Mouse (Mus musculus): ENCODE results near the gene Il21r. TPM values are rescaled to one million over a fixed set of nuclear protein-coding genes. Genes with fewer than 3 reads are reported as not detected.
A peak's percentile ranks its signal among the peaks of the same experiment; 100 is the strongest.

Il21r gene
- total and polyA plus RNA-seq, 2 experiments from 2014 or later, result 0.12 TPM; not detected in 1

DNA sequence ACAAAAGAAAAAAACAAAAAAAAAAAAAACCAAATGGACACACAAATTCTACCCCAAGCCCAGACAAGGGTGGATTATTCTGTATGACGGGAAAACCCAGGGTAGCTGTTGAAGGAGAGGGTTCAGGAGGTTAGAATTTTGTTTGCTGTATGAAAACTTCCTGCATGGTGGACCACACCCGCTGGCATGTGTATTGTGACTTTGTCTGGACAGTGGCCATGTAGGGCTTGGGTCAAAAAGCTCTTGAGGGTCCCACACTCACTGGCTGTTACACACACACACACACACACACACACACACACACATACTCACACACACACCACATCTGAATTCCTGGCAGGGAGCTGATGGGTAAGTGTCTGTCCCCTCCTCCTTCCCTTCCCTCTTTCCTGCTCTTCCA lies 36.8 kb upstream of the Il21r start:
- Histone ChIP-seq H3K9ac (replicated peaks; ENCODE audit: low read depth, low read length) (no peak overlapping the region), H3K36me3 (replicated peaks; ENCODE audit: control insufficient read depth, insufficient read depth, low read length) (peaks cover 25% of the 10 kb centered on the region), H3K4me3 (ENCODE audit: low read depth, low read length) (no peak overlapping the region), H3K27me3 (ENCODE audit: control insufficient read depth, insufficient read depth, low read length) (no peaks in the 10 kb centered on the region), H3K4me2 (ENCODE audit: low read depth, low read length) (no peak overlapping the region), H3K9me3 (replicated peaks; ENCODE audit: control insufficient read depth, low read length) (no peaks in the 10 kb centered on the region), H3K27ac (ENCODE audit: low read depth) (no peak overlapping the region), H3K4me1 (ENCODE audit: control insufficient read depth, insufficient read depth) (peaks cover 3% of the 10 kb centered on the region)
- 63% methylated on average over 2 of the region's 2 CpGs for WGBS
- DNase-seq (ENCODE audit: low spot score), result no peak
- TF ChIP-seq CTCF (IDR thresholded peaks at IDR 0.05; ENCODE audit: low read depth) (no peak), EP300 (IDR thresholded peaks at IDR 0.05; ENCODE audit: low read depth) (no peak)
- ATAC-seq (ENCODE audit: insufficient read depth, low read depth), result peak; percentile 27; the same call in 1 of the 2 replicates

DNA sequence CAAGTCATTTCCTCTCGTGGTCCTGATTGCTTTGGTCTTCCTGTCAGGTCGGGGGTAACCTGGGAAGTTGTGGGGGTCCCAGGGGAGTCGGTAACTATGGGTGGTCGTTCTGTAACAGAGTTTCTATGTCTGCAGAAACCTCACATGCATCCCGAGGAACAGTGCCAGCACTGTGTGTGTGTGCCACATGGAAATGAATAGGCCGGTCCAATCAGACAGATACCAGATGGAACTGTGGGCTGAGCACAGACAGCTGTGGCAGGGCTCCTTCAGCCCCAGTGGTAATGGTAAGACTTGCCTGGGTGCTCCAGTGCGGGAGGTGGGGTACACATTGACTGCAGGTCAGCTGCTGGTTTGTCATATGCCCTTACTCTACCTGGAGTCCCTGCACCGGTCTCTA lies 34.3 kb upstream of the Il21r start:
- 78% methylated on average over 8 of the region's 8 CpGs for WGBS
- H3K27ac ChIP-seq (ENCODE audit: low read depth), result no peak overlapping the region
- H3K4me2 ChIP-seq (ENCODE audit: low read depth, low read length), result no peak overlapping the region
- TF ChIP-seq CTCF (IDR thresholded peaks at IDR 0.05; ENCODE audit: low read depth) (no peak), EP300 (IDR thresholded peaks at IDR 0.05; ENCODE audit: low read depth) (no peak)
- no peak for DNase-seq (ENCODE audit: low spot score)
- H3K4me1 ChIP-seq (ENCODE audit: control insufficient read depth, insufficient read depth), result no peaks in the 10 kb centered on the region
- H3K27me3 ChIP-seq (ENCODE audit: control insufficient read depth, insufficient read depth, low read length), result no peaks in the 10 kb centered on the region
- ATAC-seq (ENCODE audit: insufficient read depth, low read depth), result no peak
- H3K36me3 ChIP-seq (replicated peaks; ENCODE audit: control insufficient read depth, insufficient read depth, low read length), result peaks cover 36% of the 10 kb centered on the region
- no peak overlapping the region for H3K4me3 ChIP-seq (ENCODE audit: low read depth, low read length)
- no peak overlapping the region for H3K9ac ChIP-seq (replicated peaks; ENCODE audit: low read depth, low read length)
- H3K9me3 ChIP-seq (replicated peaks; ENCODE audit: control insufficient read depth, low read length), result no peaks in the 10 kb centered on the region

DNA sequence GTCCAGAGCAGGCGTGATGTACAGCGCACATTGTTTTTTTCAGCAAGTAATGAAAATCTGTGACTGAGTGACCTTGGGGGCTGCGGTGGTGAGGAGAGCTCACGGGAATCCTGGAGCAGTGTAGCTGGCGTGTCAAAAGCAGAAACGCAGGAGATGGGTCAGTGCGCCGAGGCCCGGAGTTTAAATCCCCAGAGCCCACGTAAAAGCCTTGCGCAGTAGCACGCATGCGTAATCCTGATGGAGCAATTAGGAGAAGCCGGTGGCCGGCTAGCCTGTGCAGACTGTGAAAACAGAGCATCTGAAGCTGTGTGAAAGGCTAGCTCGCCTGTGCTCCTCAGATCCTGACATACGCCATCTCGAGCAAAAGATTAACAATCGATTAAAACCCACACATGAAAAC lies 31.3 kb upstream of the Il21r start:
- H3K36me3 ChIP-seq (replicated peaks; ENCODE audit: control insufficient read depth, insufficient read depth, low read length), result peaks cover 39% of the 10 kb centered on the region
- H3K9ac ChIP-seq (replicated peaks; ENCODE audit: low read depth, low read length), result no peak overlapping the region
- TF ChIP-seq EP300 (IDR thresholded peaks at IDR 0.05; ENCODE audit: low read depth), result no peak
- no peak for TF ChIP-seq CTCF (IDR thresholded peaks at IDR 0.05; ENCODE audit: low read depth)
- H3K4me2 ChIP-seq (ENCODE audit: low read depth, low read length), result no peak overlapping the region
- no peak overlapping the region for H3K4me3 ChIP-seq (ENCODE audit: low read depth, low read length)
- no peak for ATAC-seq (ENCODE audit: insufficient read depth, low read depth)
- H3K27me3 ChIP-seq (ENCODE audit: control insufficient read depth, insufficient read depth, low read length), result no peaks in the 10 kb centered on the region
- 82% methylated on average over 19 of the region's 19 CpGs for WGBS
- no peak for DNase-seq (ENCODE audit: low spot score)
- H3K9me3 ChIP-seq (replicated peaks; ENCODE audit: control insufficient read depth, low read length), result no peaks in the 10 kb centered on the region
- no peak overlapping the region for H3K27ac ChIP-seq (ENCODE audit: low read depth)
- peaks cover 3% of the 10 kb centered on the region for H3K4me1 ChIP-seq (ENCODE audit: control insufficient read depth, insufficient read depth)

DNA sequence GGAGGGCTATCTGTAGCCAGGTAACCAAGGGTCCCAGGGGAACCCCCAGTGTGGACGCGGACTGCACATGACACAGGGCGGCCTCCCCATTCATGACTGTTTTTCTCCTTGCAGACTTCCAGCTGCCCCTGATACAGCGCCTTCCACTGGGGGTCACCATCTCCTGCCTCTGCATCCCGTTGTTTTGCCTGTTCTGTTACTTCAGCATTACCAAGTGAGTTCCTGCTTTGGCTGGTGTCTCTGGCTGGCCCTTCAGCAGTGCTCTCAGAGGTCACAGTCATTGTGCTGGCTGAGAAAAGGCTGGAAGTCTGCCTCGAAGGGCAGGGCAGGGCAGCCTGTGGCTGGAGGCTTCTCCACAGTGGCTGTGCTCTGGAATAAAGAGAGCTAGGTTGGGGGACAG lies 30.5 kb upstream of the Il21r start:
- ATAC-seq (ENCODE audit: insufficient read depth, low read depth), result no peak
- 61% methylated on average over 6 of the region's 6 CpGs for WGBS

DNA sequence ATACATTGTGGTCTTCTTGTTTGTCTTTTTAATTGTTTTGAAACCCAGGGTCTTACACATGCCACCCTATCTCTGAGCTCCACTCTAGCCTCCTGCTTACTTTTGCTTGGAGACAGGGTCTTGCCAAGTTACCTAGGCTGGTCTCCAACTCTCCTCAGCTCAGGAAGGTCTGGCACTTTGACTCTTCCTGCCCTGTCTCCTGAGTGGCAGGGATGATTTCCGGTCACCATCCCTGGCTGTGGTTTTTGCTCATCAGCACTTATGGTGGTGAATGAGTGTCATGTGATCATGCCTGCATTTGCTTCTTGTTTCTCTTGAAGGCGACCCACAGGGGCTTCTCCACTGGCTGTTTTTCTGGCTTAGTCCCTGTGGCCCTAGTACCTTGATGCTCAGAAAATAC lies 29.4 kb upstream of the Il21r start:
- TF ChIP-seq CTCF (IDR thresholded peaks at IDR 0.05; ENCODE audit: low read depth), result no peak
- no peak for TF ChIP-seq EP300 (IDR thresholded peaks at IDR 0.05; ENCODE audit: low read depth)
- Histone ChIP-seq H3K36me3 (replicated peaks; ENCODE audit: control insufficient read depth, insufficient read depth, low read length) (peaks cover 35% of the 10 kb centered on the region), H3K9me3 (replicated peaks; ENCODE audit: control insufficient read depth, low read length) (no peaks in the 10 kb centered on the region), H3K4me1 (ENCODE audit: control insufficient read depth, insufficient read depth) (peaks cover 14% of the 10 kb centered on the region), H3K4me2 (ENCODE audit: low read depth, low read length) (no peak overlapping the region), H3K9ac (replicated peaks; ENCODE audit: low read depth, low read length) (no peak overlapping the region), H3K27ac (ENCODE audit: low read depth) (no peak overlapping the region), H3K4me3 (ENCODE audit: low read depth, low read length) (no peak overlapping the region), H3K27me3 (ENCODE audit: control insufficient read depth, insufficient read depth, low read length) (no peaks in the 10 kb centered on the region)
- WGBS, result 80% methylated on average over 2 of the region's 2 CpGs
- DNase-seq (ENCODE audit: low spot score) (no peak), ATAC-seq (ENCODE audit: insufficient read depth, low read depth) (no peak)

More for the DNA sequence above, 30.5 kb upstream of the Il21r start:
- no peaks in the 10 kb centered on the region for H3K27me3 ChIP-seq (ENCODE audit: control insufficient read depth, insufficient read depth, low read length)
- no peak for DNase-seq (ENCODE audit: low spot score)
- TF ChIP-seq EP300 (IDR thresholded peaks at IDR 0.05; ENCODE audit: low read depth), result no peak
- TF ChIP-seq CTCF (IDR thresholded peaks at IDR 0.05; ENCODE audit: low read depth), result no peak
- peaks cover 39% of the 10 kb centered on the region for H3K36me3 ChIP-seq (replicated peaks; ENCODE audit: control insufficient read depth, insufficient read depth, low read length)
- H3K4me2 ChIP-seq (ENCODE audit: low read depth, low read length), result no peak overlapping the region
- H3K4me3 ChIP-seq (ENCODE audit: low read depth, low read length), result no peak overlapping the region
- no peak overlapping the region for H3K27ac ChIP-seq (ENCODE audit: low read depth)
- H3K9me3 ChIP-seq (replicated peaks; ENCODE audit: control insufficient read depth, low read length), result no peaks in the 10 kb centered on the region
- no peak overlapping the region for H3K9ac ChIP-seq (replicated peaks; ENCODE audit: low read depth, low read length)
- peaks cover 10% of the 10 kb centered on the region for H3K4me1 ChIP-seq (ENCODE audit: control insufficient read depth, insufficient read depth)

DNA sequence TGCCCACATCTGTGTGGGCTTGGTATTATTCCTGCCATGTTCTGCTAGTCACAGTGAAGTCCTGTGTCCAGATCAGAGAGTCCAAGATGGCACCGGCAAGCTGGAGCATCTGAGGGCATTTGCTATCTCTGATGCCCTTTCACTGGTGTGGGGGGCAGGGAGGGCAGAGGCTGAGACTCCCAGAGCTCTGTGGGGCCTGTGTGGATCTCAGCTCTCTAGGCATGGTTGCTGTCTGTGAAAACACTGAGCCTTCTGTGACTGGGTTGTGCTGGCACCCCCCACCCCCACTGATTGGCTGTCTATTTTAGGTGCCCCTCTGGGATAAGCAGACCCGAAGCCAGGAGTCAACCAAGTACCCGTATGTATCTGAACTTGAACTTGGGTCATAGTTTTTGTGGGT lies 28.4 kb upstream of the Il21r start:
- no peak overlapping the region for H3K4me2 ChIP-seq (ENCODE audit: low read depth, low read length)
- 61% methylated on average over 3 of the region's 3 CpGs for WGBS
- DNase-seq (ENCODE audit: low spot score), result no peak

More for the DNA sequence above, 28.4 kb upstream of the Il21r start:
- Histone ChIP-seq H3K27ac (ENCODE audit: low read depth) (no peak overlapping the region), H3K27me3 (ENCODE audit: control insufficient read depth, insufficient read depth, low read length) (no peaks in the 10 kb centered on the region), H3K36me3 (replicated peaks; ENCODE audit: control insufficient read depth, insufficient read depth, low read length) (peaks cover 26% of the 10 kb centered on the region), H3K9ac (replicated peaks; ENCODE audit: low read depth, low read length) (no peak overlapping the region), H3K4me3 (ENCODE audit: low read depth, low read length) (no peak overlapping the region), H3K9me3 (replicated peaks; ENCODE audit: control insufficient read depth, low read length) (no peaks in the 10 kb centered on the region), H3K4me1 (ENCODE audit: control insufficient read depth, insufficient read depth) (peaks cover 14% of the 10 kb centered on the region)
- no peak for TF ChIP-seq CTCF (IDR thresholded peaks at IDR 0.05; ENCODE audit: low read depth)
- TF ChIP-seq EP300 (IDR thresholded peaks at IDR 0.05; ENCODE audit: low read depth), result no peak
- ATAC-seq (ENCODE audit: insufficient read depth, low read depth), result no peak
